Mouse (Mus musculus): Measurements from ENCODE around the gene Gm3336. TPM values are rescaled to one million over a fixed set of nuclear protein-coding genes. Genes with fewer than 3 reads are reported as not detected.

The Gm3336 gene
- polyA plus RNA-seq (2014; fragmentation: Nextera tagmentation; extraction: Ambion mirVana): not detected in 2 replicates

GRCm38 (mm10) chr8:70718297-70718696 is at the start of gene Gm3336:
Gm3336 (plus strand) TSS chr8:70718543.
- Histone ChIP-seq H3K4me3 (ENCODE audit: low read depth, low read length) (no peak within 1 kb of the TSS), H3K4me2 (ENCODE audit: low read depth) (no peak within 1 kb of the TSS)

GRCm38 (mm10) chr8:70671615-70672324 is 46.6 kb upstream of the Gm3336 start:
- peaks cover 7% of the 10 kb centered on the region for H3K4me1 ChIP-seq (ENCODE audit: control insufficient read depth, insufficient read depth, low read length)
- DNase-seq (ENCODE audit: low spot score): no peak
- no peak overlapping the region for H3K4me3 ChIP-seq (ENCODE audit: low read depth, low read length)
- no peak overlapping the region for H3K27ac ChIP-seq (ENCODE audit: low read depth, low read length)
- no peak overlapping the region for H3K4me2 ChIP-seq (ENCODE audit: low read depth)
- no peaks in the 10 kb centered on the region for H3K9me3 ChIP-seq (ENCODE audit: control insufficient read depth, low read length)
- H3K36me3 ChIP-seq (ENCODE audit: control insufficient read depth, insufficient read depth, low read length): no peaks in the 10 kb centered on the region
- no peak for ATAC-seq (ENCODE audit: insufficient read depth, low FRiP score, low TSS enrichment)
- WGBS: 65% methylated on average over 10 of the region's 10 CpGs
- H3K27me3 ChIP-seq (ENCODE audit: control insufficient read depth, insufficient read depth, low read length): no peaks in the 10 kb centered on the region
- no peak overlapping the region for H3K9ac ChIP-seq (ENCODE audit: low read length)

More at GRCm38 (mm10) chr8:70718297-70718696, at the start of gene Gm3336:
- Histone ChIP-seq H3K27me3 (ENCODE audit: control insufficient read depth, insufficient read depth, low read length) (no peaks in the 10 kb centered on the region), H3K9ac (ENCODE audit: low read length) (no peak within 1 kb of the TSS), H3K9me3 (ENCODE audit: control insufficient read depth, low read length) (no peaks in the 10 kb centered on the region), H3K27ac (ENCODE audit: low read depth, low read length) (no peak within 1 kb of the TSS), H3K36me3 (ENCODE audit: control insufficient read depth, insufficient read depth, low read length) (no peaks in the 10 kb centered on the region), H3K4me1 (ENCODE audit: control insufficient read depth, insufficient read depth, low read length) (no peaks in the 10 kb centered on the region)
- WGBS: 1% methylated on average over 18 of the region's 19 CpGs
- ATAC-seq (ENCODE audit: insufficient read depth, low FRiP score, low TSS enrichment): no peak
- peak; percentile 54 for DNase-seq (ENCODE audit: low spot score)

- H3K4me1 ChIP-seq (ENCODE audit: control insufficient read depth, insufficient read depth, low read length): peaks cover 7% of the 10 kb centered on the region
- H3K27me3 ChIP-seq (ENCODE audit: control insufficient read depth, insufficient read depth, low read length): no peaks in the 10 kb centered on the region
- peak overlapping the region; percentile 51 for H3K9ac ChIP-seq (ENCODE audit: low read length)
- H3K36me3 ChIP-seq (ENCODE audit: control insufficient read depth, insufficient read depth, low read length): no peaks in the 10 kb centered on the region
- H3K27ac ChIP-seq (ENCODE audit: low read depth, low read length): peak overlapping the region; percentile 71
- no peak; the same call in 1 of the 2 replicates for ATAC-seq (ENCODE audit: insufficient read depth, low FRiP score, low TSS enrichment)
- H3K4me3 ChIP-seq (ENCODE audit: low read depth, low read length): no peak overlapping the region
- no peaks in the 10 kb centered on the region for H3K9me3 ChIP-seq (ENCODE audit: control insufficient read depth, low read length)
- 44% methylated on average over 19 of the region's 19 CpGs for WGBS
- peak overlapping the region; percentile 37 for H3K4me2 ChIP-seq (ENCODE audit: low read depth)
- DNase-seq (ENCODE audit: low spot score): no peak
Measured at GRCm38 (mm10) chr8:70672325-70673078, 45.8 kb upstream of the Gm3336 start.

GRCm38 (mm10) chr8:70673079-70673856 is 45.1 kb upstream of the Gm3336 start, which contains the start of gene Lsm4:
Lsm4 (plus strand) TSS chr8:70673248.
- ATAC-seq (ENCODE audit: insufficient read depth, low FRiP score, low TSS enrichment): peak; percentile 97
- no peaks in the 10 kb centered on the region for H3K27me3 ChIP-seq (ENCODE audit: control insufficient read depth, insufficient read depth, low read length)
- under 1% methylated on average over 60 of the region's 60 CpGs for WGBS
- peaks cover 5% of the 10 kb centered on the region for H3K36me3 ChIP-seq (ENCODE audit: control insufficient read depth, insufficient read depth, low read length)
- DNase-seq (ENCODE audit: low spot score): peak; percentile 98
- no peaks in the 10 kb centered on the region for H3K9me3 ChIP-seq (ENCODE audit: control insufficient read depth, low read length)
- peak within 1 kb of the TSS; percentile 50 for H3K4me3 ChIP-seq (ENCODE audit: low read depth, low read length)
- peaks cover 7% of the 10 kb centered on the region for H3K4me1 ChIP-seq (ENCODE audit: control insufficient read depth, insufficient read depth, low read length)
- H3K27ac ChIP-seq (ENCODE audit: low read depth, low read length): peak within 1 kb of the TSS; percentile 78
- peak within 1 kb of the TSS; percentile 76 for H3K4me2 ChIP-seq (ENCODE audit: low read depth)
- H3K9ac ChIP-seq (ENCODE audit: low read length): peak within 1 kb of the TSS; percentile 66

GRCm38 (mm10) chr8:70674109-70674508 is 44.2 kb upstream of the Gm3336 start:
- H3K27ac ChIP-seq (ENCODE audit: low read depth, low read length): peak overlapping the region; percentile 78
- DNase-seq (ENCODE audit: low spot score) (no peak), ATAC-seq (ENCODE audit: insufficient read depth, low FRiP score, low TSS enrichment) (no peak)
- H3K4me3 ChIP-seq (ENCODE audit: low read depth, low read length): peak overlapping the region; percentile 50
- no peaks in the 10 kb centered on the region for H3K9me3 ChIP-seq (ENCODE audit: control insufficient read depth, low read length)
- peaks cover 7% of the 10 kb centered on the region for H3K4me1 ChIP-seq (ENCODE audit: control insufficient read depth, insufficient read depth, low read length)
- H3K4me2 ChIP-seq (ENCODE audit: low read depth): peak overlapping the region; percentile 76
- H3K27me3 ChIP-seq (ENCODE audit: control insufficient read depth, insufficient read depth, low read length): no peaks in the 10 kb centered on the region
- 89% methylated on average over 3 of the region's 3 CpGs for WGBS
- H3K36me3 ChIP-seq (ENCODE audit: control insufficient read depth, insufficient read depth, low read length): peaks cover 8% of the 10 kb centered on the region
- peak overlapping the region; percentile 66 for H3K9ac ChIP-seq (ENCODE audit: low read length)

- Histone ChIP-seq H3K4me3 (ENCODE audit: low read depth, low read length) (no peak overlapping the region), H3K27me3 (ENCODE audit: control insufficient read depth, insufficient read depth, low read length) (no peaks in the 10 kb centered on the region), H3K9me3 (ENCODE audit: control insufficient read depth, low read length) (no peaks in the 10 kb centered on the region), H3K4me1 (ENCODE audit: control insufficient read depth, insufficient read depth, low read length) (peaks cover 7% of the 10 kb centered on the region), H3K36me3 (ENCODE audit: control insufficient read depth, insufficient read depth, low read length) (peaks cover 8% of the 10 kb centered on the region), H3K27ac (ENCODE audit: low read depth, low read length) (no peak overlapping the region), H3K4me2 (ENCODE audit: low read depth) (no peak overlapping the region), H3K9ac (ENCODE audit: low read length) (no peak overlapping the region; the same call in 1 of the 2 replicates)
- ATAC-seq (ENCODE audit: insufficient read depth, low FRiP score, low TSS enrichment) (no peak), DNase-seq (ENCODE audit: low spot score) (no peak)
- WGBS: 82% methylated on average over 4 of the region's 4 CpGs
Measured at GRCm38 (mm10) chr8:70674716-70675115, 43.6 kb upstream of the Gm3336 start.

GRCm38 (mm10) chr8:70675336-70675735 is 43.0 kb upstream of the Gm3336 start:
- Histone ChIP-seq H3K27me3 (ENCODE audit: control insufficient read depth, insufficient read depth, low read length) (no peaks in the 10 kb centered on the region), H3K27ac (ENCODE audit: low read depth, low read length) (no peak overlapping the region), H3K36me3 (ENCODE audit: control insufficient read depth, insufficient read depth, low read length) (peaks cover 8% of the 10 kb centered on the region), H3K4me3 (ENCODE audit: low read depth, low read length) (no peak overlapping the region), H3K4me1 (ENCODE audit: control insufficient read depth, insufficient read depth, low read length) (peaks cover 7% of the 10 kb centered on the region), H3K9ac (ENCODE audit: low read length) (no peak overlapping the region), H3K4me2 (ENCODE audit: low read depth) (no peak overlapping the region), H3K9me3 (ENCODE audit: control insufficient read depth, low read length) (no peaks in the 10 kb centered on the region)
- ATAC-seq (ENCODE audit: insufficient read depth, low FRiP score, low TSS enrichment) (no peak), DNase-seq (ENCODE audit: low spot score) (no peak)
- 100% methylated on average over 1 of the region's 1 CpGs for WGBS

GRCm38 (mm10) chr8:70677451-70678080 is 40.8 kb upstream of the Gm3336 start:
- Histone ChIP-seq H3K4me2 (ENCODE audit: low read depth) (no peak overlapping the region), H3K9me3 (ENCODE audit: control insufficient read depth, low read length) (no peaks in the 10 kb centered on the region), H3K27me3 (ENCODE audit: control insufficient read depth, insufficient read depth, low read length) (no peaks in the 10 kb centered on the region), H3K27ac (ENCODE audit: low read depth, low read length) (no peak overlapping the region), H3K4me1 (ENCODE audit: control insufficient read depth, insufficient read depth, low read length) (peaks cover 10% of the 10 kb centered on the region), H3K4me3 (ENCODE audit: low read depth, low read length) (no peak overlapping the region), H3K36me3 (ENCODE audit: control insufficient read depth, insufficient read depth, low read length) (peaks cover 8% of the 10 kb centered on the region), H3K9ac (ENCODE audit: low read length) (0 out of 2 replicates have a peak overlapping the region, but pooled peaks have one; percentile 19)
- no peak for ATAC-seq (ENCODE audit: insufficient read depth, low FRiP score, low TSS enrichment)
- 92% methylated on average over 15 of the region's 15 CpGs for WGBS
- no peak for DNase-seq (ENCODE audit: low spot score)
